Mouse (Mus musculus): ENCODE data around the gene Angptl8.
A peak's percentile ranks its signal among the peaks of the same experiment; 100 is the strongest.

Gene Angptl8

GRCm38 (mm10) chr9:21811170-21811569 is 24.1 kb upstream of the Angptl8 start:
- DNase-seq (ENCODE audit: low read depth, low spot score) = no peak

DNA sequence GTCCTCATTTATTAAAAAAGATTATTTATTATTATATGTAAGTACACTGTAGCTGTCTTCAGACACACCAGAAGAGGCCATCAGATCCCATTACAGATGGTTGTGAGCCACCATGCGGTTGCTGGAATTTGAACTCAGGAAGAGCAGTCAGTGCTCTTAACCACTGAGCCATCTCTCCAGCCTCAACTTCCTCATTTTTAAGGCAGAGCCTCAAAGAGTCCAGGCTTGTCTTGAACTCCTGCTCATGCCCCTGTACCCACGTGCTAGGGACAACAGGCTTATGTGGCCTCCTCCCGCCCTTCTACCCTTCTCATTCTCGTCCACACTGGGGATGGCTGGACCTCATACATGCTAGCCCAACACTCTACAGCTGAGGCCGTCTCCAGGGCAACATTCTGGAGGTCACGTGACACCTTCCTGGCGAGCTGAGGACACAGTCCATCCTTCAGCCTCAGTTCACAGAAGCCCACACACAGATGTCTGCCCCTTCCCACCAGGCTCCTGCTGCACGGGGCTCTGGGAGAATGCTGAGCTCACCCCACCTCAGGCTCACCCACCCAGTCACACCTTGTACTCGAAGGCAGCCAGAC is 18.5 kb upstream of the Angptl8 start:
- no peak for DNase-seq (ENCODE audit: low read depth, low spot score)

- DNase-seq (ENCODE audit: low read depth, low spot score) = no peak
These were observed 17.2 kb upstream of the Angptl8 start for GRCm38 (mm10) chr9:21818125-21818524.

DNA sequence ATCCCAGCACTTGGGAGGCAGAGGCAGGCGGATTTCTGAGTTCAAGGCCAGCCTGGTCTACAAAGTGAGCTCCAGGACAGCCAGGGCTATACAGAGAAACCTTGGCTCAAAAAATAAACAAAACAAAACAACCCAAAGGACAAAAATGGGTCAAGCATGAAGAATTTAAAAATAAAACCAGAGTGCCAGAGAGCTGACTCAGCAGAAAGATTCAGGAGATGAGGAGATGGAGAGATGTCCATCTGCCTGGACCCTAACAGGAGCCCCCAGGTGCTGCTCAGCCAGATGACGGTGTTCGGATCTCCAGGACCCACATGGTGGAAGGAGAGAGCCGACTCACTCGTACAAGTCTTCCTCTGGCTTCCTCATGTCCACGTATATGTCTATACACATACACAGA is 16.7 kb upstream of the Angptl8 start:
- DNase-seq (ENCODE audit: low read depth, low spot score) = no peak

- DNase-seq (ENCODE audit: low read depth, low spot score) = no peak
These were observed 16.1 kb upstream of the Angptl8 start for GRCm38 (mm10) chr9:21819181-21819729.

DNA sequence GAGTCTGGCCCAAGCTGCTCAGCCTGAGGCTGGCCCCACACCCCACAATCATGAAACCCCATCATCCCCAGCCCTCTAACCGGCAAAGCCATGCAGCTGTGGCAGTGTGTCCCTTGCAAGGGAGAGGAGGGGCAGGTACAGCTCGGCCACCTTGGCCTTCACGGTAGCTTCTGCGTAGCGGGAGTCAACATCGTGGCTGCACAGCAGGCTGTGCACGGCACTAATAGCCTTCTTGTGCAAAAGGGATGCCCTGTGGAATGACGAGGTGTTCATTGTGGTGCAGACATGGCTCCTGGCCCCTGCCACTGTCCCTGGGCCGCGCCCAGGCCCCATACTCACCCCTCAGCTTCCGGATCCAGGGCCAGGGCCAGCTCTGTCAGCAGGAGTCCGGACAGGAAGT is 15.1 kb upstream of the Angptl8 start:
- DNase-seq (ENCODE audit: low read depth, low spot score) = no peak

DNA sequence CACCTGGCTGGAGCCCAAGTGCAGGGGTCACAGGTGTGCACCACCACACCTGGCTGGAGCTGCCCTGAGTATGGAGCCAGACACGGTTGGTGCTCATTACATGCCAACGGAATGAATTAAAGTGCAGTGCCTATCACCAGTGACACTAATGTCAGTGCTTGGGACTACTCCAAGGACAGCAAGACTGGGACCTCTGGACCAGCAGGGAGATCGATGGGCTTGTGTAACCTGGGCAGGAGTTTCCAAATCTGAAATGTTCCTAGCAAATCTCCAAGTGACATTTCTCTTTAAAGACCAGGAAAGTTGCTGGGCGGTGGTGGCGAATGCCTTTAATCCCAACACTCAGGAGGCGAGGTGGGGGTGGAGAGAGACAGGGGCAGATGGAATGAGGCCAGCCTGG is 12.6 kb upstream of the Angptl8 start:
- DNase-seq (ENCODE audit: low read depth, low spot score) = no peak

DNA sequence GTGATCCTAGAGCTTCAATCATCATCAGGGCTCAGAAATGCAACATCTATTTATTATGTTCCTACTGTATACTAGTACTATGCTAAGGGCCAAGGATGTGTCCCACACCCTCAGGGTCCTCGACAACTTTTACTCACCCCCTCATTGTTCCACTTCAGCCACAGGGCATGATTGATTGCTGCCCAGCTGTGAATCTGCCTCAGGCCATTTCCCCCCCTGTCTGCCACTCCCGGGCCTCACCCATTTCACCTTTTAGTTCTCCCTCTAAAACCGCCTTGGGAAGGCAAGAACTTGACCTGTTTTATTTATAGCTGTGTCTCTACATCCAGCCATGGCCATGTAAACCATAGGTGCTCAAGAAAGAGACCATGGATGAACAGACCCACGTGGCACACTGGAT is 11.4 kb upstream of the Angptl8 start:
- no peak for DNase-seq (ENCODE audit: low read depth, low spot score)

- DNase-seq (ENCODE audit: low read depth, low spot score) = no peak
These were observed 10.9 kb upstream of the Angptl8 start for GRCm38 (mm10) chr9:21824366-21824765.

- DNase-seq (ENCODE audit: low read depth, low spot score) = no peak
These were observed 5.4 kb upstream of the Angptl8 start for GRCm38 (mm10) chr9:21829834-21830460.

- no peak for DNase-seq (ENCODE audit: low read depth, low spot score)
These were observed 4.9 kb upstream of the Angptl8 start for GRCm38 (mm10) chr9:21830461-21830850.

DNA sequence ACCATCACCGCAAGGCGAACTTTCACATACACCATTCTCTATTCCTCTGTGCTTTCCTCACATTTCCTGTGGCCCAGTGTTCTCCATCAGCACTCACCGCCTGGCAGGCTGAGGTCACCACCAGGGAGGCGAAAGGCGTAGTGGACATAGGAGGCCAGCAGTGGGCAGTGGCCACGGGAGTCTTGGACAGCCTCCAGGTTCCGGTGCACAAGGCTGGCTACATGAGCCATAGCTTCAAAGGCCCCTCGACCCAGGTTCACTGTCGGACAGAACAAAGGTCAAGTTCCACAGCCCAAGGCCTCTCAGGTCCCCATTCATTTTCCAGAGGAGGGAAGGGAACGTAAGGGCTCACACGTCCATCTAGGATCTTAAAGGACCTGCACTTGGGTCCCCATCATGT is 4.4 kb upstream of the Angptl8 start:
- DNase-seq (ENCODE audit: low read depth, low spot score) = no peak

DNA sequence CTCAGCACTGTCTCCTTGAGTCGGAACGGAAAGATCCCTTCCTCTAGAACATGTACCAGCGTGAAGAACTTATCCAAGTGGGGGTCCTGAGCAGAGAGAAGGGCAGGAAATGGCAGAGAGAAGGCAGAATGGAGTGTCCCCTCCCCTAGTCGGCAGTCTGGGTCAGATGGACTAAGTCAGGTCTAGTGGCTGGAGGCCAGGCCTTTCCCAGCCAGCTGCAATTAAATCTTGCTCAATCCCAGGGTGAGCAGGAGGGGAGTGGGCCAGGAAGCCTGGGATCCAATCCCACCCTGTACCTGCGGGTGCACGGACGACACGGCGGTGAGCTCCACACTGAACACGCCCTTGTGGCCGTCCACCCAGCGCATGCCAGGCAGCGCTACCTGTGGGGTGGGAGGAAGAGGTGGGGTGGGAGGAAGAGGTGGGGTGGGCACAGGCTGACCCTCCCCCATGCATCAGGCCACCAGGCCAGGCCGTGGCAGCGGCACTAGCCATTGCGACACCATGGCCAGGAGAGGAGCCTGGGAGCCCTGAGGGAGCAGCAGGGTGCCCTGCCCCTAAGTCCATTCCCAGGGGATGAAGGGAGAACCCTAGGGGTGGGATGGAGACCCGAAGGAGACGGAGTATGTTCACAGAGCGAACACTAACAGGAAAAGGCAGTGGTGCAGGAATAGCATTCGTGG is 3.6 kb upstream of the Angptl8 start:
- no peak for DNase-seq (ENCODE audit: low read depth, low spot score)

DNA sequence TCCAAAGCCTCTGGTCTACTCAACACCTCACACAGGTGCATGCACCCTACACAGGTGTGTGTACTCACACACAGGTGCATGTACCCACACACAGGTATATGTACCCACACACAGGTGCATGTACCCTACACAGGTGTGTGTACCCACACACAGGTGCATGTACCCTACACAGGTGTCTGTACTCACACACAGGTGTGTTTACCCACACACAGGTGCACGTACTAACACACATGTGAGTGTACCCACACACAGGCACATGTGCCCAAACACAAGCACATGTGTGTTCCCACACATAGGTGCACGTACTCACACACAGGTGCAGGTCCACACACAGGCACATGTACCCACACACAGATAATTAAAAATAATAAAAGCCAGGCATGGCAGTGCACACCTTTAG is 2.4 kb downstream of the Angptl8 start:
- no peak for DNase-seq (ENCODE audit: low read depth, low spot score)

GRCm38 (mm10) chr9:21840115-21840787 is 4.9 kb downstream of the Angptl8 start:
- DNase-seq (ENCODE audit: low read depth, low spot score) = peak; percentile 69

DNA sequence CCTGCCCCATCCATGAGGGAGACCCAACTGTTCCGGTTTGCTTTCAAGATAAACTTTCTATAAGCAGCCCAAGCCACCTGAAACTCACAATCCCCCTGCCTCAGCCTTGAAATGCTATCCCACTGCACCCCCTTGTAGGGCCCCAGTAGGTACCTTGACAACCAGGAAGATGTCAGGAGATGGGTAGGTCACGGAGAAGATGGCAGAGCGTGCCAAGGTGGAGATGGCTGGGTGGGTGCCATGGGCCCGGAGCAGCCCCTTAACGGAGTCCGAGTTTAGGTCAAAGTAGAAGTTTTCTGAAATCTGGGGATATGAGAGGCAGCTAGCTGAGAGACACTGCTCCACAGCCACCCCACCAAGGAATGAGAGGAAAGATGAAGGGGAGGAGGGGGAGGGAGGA is 6.0 kb downstream of the Angptl8 start:
- no peak for DNase-seq (ENCODE audit: low read depth, low spot score)

- DNase-seq (ENCODE audit: low read depth, low spot score) = no peak
These were observed 7.1 kb downstream of the Angptl8 start for GRCm38 (mm10) chr9:21842391-21842790.

DNA sequence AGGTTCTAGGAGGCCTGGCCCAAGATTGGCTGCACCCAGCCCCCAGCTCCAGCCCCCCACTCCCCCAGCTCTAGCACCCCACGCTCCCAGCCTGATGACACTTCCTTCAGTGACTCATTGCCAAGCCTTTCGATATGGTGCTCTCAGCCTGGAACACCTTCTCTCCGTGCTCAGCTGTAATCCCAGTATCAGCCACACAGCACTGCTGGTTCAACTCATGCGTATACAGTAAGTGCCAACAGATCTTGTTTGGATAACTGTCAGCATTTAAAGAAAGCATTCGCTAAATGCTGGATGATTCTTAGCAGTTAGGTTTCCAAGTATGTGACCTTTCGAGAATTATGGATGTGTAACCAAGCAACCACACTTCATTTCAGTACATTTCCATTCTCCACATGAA is 7.8 kb downstream of the Angptl8 start:
- no peak for DNase-seq (ENCODE audit: low read depth, low spot score)

DNA sequence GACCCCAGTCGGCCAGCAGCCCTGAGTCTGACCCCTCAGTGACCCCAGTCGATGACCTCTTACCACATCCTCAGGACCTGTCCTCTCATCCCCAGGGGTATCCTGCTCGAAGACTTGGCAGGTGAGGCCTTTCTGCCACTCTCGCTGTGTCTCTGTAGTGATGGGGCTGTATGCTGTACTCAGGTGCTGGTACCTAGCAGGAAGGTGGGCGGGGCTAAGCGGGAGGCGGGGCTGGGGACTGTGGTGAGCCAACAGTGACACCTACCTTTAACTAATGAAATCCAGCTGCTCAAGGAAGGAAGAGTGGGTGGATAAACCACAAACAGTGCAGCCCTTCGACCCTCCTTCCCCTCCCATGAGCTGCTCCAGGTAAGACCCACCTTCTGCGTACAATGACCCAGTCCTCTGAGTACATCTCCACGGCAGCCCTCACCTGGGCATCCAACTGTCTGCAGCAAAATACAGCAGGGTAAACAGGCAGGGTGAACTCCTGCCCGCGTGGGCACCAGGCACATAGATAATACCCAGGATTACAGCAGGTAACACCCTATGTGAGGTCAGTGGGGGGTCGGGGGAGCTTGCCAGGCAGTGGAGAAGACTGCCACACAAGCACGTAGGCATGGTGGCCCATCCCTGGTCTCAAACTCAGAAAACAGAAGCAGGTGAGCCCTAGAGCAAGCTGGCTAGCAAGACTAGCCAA is 10.2 kb downstream of the Angptl8 start:
- DNase-seq (ENCODE audit: low read depth, low spot score) = no peak

DNA sequence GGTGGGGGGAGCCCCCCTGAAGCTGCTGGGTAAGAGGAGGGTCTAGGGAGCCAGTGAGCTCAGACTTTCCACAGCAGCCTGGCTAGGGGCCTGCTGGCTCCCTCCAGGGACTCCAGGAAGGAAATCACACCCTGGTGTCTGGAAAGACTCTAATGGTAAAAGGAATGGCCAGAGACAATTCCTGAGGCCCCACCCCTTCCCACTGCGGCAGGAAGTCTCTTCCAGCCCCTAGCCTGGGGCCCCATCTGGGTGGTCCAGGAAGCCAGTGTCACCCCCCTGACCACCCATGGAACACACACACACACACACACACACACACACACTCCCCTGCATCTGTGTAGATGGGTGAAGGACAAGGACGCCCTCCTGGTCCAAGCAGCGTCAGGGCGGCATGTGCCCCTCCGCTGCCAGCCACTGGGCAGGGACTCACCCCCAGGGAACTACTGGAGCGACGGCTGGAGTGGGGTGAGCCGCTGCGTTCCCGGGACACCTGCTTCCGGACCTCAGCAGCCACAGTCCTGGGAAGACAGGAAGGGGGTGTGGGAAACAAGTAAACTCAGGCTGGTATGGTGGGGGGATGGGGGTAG is 11.5 kb downstream of the Angptl8 start:
- DNase-seq (ENCODE audit: low read depth, low spot score) = no peak

DNA sequence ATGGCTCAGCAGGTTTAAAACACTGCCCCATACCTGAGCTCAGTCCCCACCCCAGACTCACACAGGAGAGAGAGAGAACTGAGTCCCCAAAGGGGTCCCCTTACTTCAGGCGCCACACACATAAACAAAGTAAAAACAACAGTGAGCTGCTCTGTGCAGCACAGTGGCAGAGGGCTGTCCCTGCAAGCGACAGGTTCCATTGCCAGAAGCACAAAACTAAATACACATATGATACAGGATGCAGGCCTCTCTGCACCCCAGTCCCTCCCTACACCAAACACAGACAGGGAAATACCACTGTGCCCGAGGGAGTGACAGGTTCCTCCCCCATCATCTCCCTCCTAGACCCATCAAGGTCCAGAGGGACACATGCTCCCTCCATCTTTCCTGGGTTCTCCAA is 12.1 kb downstream of the Angptl8 start:
- no peak for DNase-seq (ENCODE audit: low read depth, low spot score)
